Mouse (Mus musculus) ES-E14 (cell line): Measurements from ENCODE around the gene Asic2.

Source experiments
- CHD2 ChIP-seq: IDR thresholded peaks from 2 replicates; pipeline ENCODE4 v1.6.1; 2014; ENCODE audit warnings: mild to moderate bottlenecking, low read depth, low read length, inconsistent platforms
- HCFC1 ChIP-seq: IDR thresholded peaks from 2 replicates; pipeline ENCODE4 v1.6.1; 2012; ENCODE audit warnings: low read length, inconsistent platforms, borderline replicate concordance; ENCODE audit not compliant: insufficient read depth
- ZC3H11A ChIP-seq: IDR thresholded peaks from 2 replicates; pipeline ENCODE4 v1.6.1; 2012; ENCODE audit warnings: low read depth, mild to moderate bottlenecking, inconsistent platforms, low read length, borderline replicate concordance

- no peak for TF ChIP-seq ZC3H11A
- TF ChIP-seq CHD2: no peak
- no peak for TF ChIP-seq HCFC1
These were observed 958.9 kb downstream of the Asic2 start for GRCm38 (mm10) chr11:81009366-81009765.
